Mouse (Mus musculus) midbrain, embryonic 15.5 days (tissue): ENCODE data around the gene B4galt4. TPM values are rescaled to one million over a fixed set of nuclear protein-coding genes. Genes with fewer than 3 reads are reported as not detected.

Experiments
- ATAC-seq: fragments of 200-750 bp; cut with Nextera tagmentation; replicated peaks from 2 replicates; pipeline ENCODE4 v1.8.0; 2017; ENCODE audit warnings: moderate TSS enrichment
- H3K27ac ChIP-seq: fragments of 300-500 bp; sonication (generic); 2 replicates; pipeline ENCODE4 v1.5.1; 2015; ENCODE audit warnings: mild to moderate bottlenecking, inconsistent platforms
- H3K27me3 ChIP-seq: fragments of 300-500 bp; sonication (generic); replicated peaks from 2 replicates; pipeline ENCODE4 v1.6.1; 2015; ENCODE audit warnings: inconsistent platforms
- H3K36me3 ChIP-seq: fragments of 300-500 bp; sonication (generic); replicated peaks from 2 replicates; pipeline ENCODE4 v1.6.1; 2015; ENCODE audit warnings: inconsistent platforms
- H3K4me1 ChIP-seq: fragments of 300-500 bp; sonication (generic); 2 replicates; pipeline ENCODE4 v1.6.1; 2015; ENCODE audit warnings: inconsistent platforms
- H3K4me2 ChIP-seq: fragments of 300-500 bp; sonication (generic); 2 replicates; pipeline ENCODE4 v1.6.1; 2015; ENCODE audit warnings: inconsistent platforms, mild to moderate bottlenecking, moderate library complexity
- H3K4me3 ChIP-seq: fragments of 300-500 bp; sonication (generic); 2 replicates; pipeline ENCODE4 v1.5.1; 2015; ENCODE audit warnings: mild to moderate bottlenecking, inconsistent platforms
- H3K9ac ChIP-seq: fragments of 300-500 bp; sonication (generic); 2 replicates; pipeline ENCODE4 v1.6.1; 2015; ENCODE audit warnings: mild to moderate bottlenecking, inconsistent platforms
- H3K9me3 ChIP-seq: fragments of 300-500 bp; sonication (generic); 2 replicates; pipeline ENCODE4 v1.6.1; 2016; ENCODE audit warnings: inconsistent platforms
- WGBS: fragments of 180-500 bp; shearing (Covaris S2); methylation state at CpG from one replicate; pipeline ENCODE4 v1.1.7; 2015; ENCODE audit warnings: mixed read lengths; 5-methylcytosine and 5-hydroxymethylcytosine counted together
- polyA plus RNA-seq: library from polyadenylated mRNA; unstranded; fragments of >200 nt; fragmentation: Nextera tagmentation; extraction: Ambion mirVana; gene quantifications from 2 replicates; pipeline ENCODE4 v1.2.1, GENCODE M21; 2015

Gene B4galt4
- 30.0 and 33.4 TPM in 2 replicates for polyA plus RNA-seq

DNA sequence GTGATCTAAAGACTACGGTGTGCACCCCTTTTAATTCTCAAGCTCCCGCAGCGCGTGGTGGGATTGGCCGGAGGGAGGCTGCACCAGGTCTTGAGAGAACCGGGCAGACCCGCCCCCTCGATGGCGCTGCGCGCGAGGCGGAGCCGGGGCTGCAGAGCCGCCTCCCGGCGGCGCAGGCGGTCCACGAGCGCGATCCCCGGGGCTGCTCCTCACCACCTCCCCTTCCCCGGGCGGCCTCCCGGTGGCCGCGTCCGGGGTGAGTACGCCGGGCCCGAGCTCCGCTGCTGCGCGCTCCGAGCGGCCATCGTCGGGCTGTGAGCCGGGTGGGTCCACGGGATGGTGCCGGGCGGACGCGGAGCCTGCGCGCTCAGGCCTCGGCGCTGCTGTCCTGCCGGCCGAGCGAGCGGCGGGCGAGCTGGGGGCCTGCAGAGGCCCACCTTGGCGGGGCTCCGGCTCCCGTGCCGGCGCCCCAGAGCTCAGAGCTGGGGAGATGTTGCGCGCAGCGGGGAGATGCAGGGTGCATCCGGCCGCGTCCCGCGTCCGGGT is at the start of gene B4galt4:
Gene B4galt4, plus strand, starts transcription at position 152 of the 546 bp plus-strand sequence.
- peak within 1 kb of the TSS; percentile 92 for H3K9ac ChIP-seq
- no peaks in the 10 kb centered on the region for H3K9me3 ChIP-seq
- peak within 1 kb of the TSS; percentile 80 for H3K4me2 ChIP-seq
- peak; percentile 97 for ATAC-seq
- H3K36me3 ChIP-seq: no peaks in the 10 kb centered on the region
- H3K27me3 ChIP-seq: no peaks in the 10 kb centered on the region
- H3K4me3 ChIP-seq: peak within 1 kb of the TSS; percentile 82
- peak within 1 kb of the TSS; percentile 86 for H3K27ac ChIP-seq
- H3K4me1 ChIP-seq: peaks cover 10% of the 10 kb centered on the region; the same call in 1 of the 2 replicates
- under 1% methylated on average over 57 of the region's 69 CpGs for WGBS

GRCm38 (mm10) chr16:38694906-38695540 is 47.0 kb upstream of the B4galt4 start:
- no peak overlapping the region for H3K27ac ChIP-seq
- no peak overlapping the region for H3K9ac ChIP-seq
- H3K4me2 ChIP-seq: no peak overlapping the region
- no peaks in the 10 kb centered on the region for H3K27me3 ChIP-seq
- ATAC-seq: no peak
- no peaks in the 10 kb centered on the region for H3K9me3 ChIP-seq
- 94% methylated on average over 6 of the region's 6 CpGs for WGBS
- no peak overlapping the region for H3K4me3 ChIP-seq
- no peaks in the 10 kb centered on the region for H3K4me1 ChIP-seq
- H3K36me3 ChIP-seq: no peaks in the 10 kb centered on the region

DNA sequence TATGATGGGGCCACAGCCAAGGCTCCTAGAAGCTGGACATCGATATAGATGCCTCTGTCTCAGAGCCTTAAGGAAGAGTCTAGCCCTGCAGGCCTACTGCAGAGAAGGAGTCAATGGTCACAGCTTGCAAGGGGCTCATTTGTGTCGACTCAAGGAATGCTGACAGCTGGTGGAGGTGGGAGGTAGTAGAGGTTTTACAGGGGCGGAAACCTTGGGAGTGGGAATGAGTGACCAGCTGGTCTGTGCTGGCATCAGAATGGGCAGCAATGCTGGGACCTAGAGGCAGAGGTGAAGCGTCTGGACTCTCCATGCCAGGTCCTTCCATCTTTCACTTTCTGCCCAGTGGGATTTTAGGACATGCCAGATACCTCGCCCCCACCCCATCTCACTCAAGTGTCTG is 46.5 kb upstream of the B4galt4 start:
- Histone ChIP-seq H3K9ac (no peak overlapping the region), H3K36me3 (no peaks in the 10 kb centered on the region), H3K4me3 (no peak overlapping the region), H3K4me2 (no peak overlapping the region), H3K4me1 (no peaks in the 10 kb centered on the region), H3K9me3 (no peaks in the 10 kb centered on the region), H3K27ac (no peak overlapping the region), H3K27me3 (no peaks in the 10 kb centered on the region)
- ATAC-seq: no peak
- WGBS: 73% methylated on average over 5 of the region's 5 CpGs

DNA sequence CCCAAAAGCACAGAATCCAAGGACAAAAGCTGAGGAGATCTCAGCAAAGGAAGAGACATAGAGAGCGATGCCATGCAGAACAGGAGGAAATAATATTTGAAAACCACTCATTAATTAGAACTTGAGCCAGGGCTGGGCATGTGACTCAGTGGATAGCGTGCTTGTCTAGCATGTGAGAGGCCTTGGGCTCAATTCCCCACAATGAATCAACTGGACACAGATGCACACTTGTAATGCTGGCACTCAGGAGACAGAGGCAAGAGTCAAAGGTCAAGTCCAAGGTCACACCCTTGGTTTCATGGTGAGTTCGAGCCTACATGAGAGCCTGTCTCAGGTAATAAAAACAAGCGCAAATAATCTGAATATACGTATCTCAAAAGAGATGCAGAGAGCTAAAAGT is 44.5 kb upstream of the B4galt4 start:
- H3K27me3 ChIP-seq: no peaks in the 10 kb centered on the region
- ATAC-seq: no peak
- H3K36me3 ChIP-seq: no peaks in the 10 kb centered on the region
- H3K9ac ChIP-seq: no peak overlapping the region
- no peak overlapping the region for H3K4me2 ChIP-seq
- no peak overlapping the region for H3K4me3 ChIP-seq
- H3K9me3 ChIP-seq: no peaks in the 10 kb centered on the region
- 88% methylated on average over 5 of the region's 5 CpGs for WGBS
- H3K27ac ChIP-seq: no peak overlapping the region
- peaks cover 6% of the 10 kb centered on the region; the same call in 1 of the 2 replicates for H3K4me1 ChIP-seq

DNA sequence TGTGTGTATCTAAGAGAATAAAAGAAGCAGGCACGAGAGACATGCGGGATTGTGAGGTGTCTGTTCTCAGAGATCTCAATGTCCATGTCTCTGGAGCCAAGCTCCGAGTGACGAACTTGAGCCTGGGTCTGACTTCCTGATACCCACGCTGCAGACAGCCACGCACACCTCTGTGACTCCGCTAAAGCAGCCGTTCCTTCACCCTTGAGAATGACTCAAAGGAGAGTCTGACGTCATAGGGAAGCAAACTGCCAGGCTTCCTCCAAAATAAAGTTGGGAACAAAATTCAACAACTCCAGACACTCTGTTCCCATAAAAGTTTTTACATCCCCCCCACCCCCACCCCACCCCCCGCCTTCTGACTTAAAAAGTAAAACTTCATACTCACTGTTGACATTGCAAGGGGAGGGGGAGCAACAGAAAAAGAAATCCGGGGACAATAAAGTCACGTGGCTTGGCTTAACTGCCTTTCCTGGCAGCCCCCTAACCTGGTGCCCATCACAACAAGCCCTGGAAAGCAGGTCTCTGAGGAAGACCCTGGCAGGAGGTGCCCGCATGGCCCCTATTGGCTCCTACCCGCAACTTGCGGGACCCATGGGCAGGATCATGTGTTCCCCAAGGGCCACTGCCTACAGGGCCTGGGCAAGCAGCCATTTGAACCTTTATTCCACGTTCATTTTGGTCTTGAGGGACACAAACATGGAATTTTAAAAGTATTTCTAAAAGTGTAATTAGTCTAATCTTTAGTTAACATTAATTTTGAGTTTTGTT is 41.5 kb upstream of the B4galt4 start:
- H3K27ac ChIP-seq: no peak overlapping the region
- no peak overlapping the region for H3K4me2 ChIP-seq
- H3K4me3 ChIP-seq: no peak overlapping the region
- no peaks in the 10 kb centered on the region for H3K9me3 ChIP-seq
- no peaks in the 10 kb centered on the region for H3K27me3 ChIP-seq
- peaks cover 6% of the 10 kb centered on the region; the same call in 1 of the 2 replicates for H3K4me1 ChIP-seq
- no peak for ATAC-seq
- whole genome bisulfite sequencing: 87% methylated on average over 16 of the region's 16 CpGs
- H3K36me3 ChIP-seq: no peaks in the 10 kb centered on the region
- H3K9ac ChIP-seq: no peak overlapping the region

DNA sequence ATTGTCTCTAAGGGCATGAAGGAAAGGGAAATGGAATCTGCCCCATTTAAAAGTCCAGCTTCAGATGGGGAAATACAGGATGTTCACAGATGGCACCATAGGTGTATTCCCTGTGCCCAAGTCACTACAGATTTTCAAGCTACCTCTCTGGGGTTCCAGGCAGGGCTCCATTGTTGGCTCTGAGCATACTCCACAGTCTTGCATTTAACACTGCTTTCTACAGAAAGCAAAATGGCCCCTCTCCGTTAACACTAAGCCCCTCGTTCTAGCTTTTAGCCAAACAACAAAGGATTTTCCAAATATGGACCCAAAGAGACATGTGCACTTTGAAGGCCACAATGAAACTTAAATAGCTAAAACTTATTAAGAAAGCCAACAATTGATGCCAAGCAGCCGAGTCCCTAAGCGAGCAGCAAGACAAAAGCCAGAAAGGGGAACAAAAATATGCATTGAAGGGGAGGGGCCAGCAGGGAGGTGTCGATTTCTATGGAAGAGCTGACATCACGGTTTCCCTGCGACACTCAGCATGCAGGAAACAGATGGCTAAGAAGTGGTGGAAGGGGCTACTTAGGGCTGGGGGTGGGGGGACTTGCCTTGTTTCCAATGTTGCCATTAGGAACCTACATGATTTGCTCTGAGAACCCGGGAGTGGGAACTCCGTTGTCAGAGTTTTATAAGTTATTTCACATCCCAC is 40.4 kb upstream of the B4galt4 start:
- no peaks in the 10 kb centered on the region for H3K9me3 ChIP-seq
- H3K27me3 ChIP-seq: no peaks in the 10 kb centered on the region
- ATAC-seq: 0 out of 2 replicates have a peak, but pooled peaks have one; percentile 60
- no peak overlapping the region for H3K9ac ChIP-seq
- no peaks in the 10 kb centered on the region for H3K36me3 ChIP-seq
- 18% methylated on average over 9 of the region's 9 CpGs for WGBS
- H3K27ac ChIP-seq: no peak overlapping the region
- peaks cover 6% of the 10 kb centered on the region; the same call in 1 of the 2 replicates for H3K4me1 ChIP-seq
- H3K4me3 ChIP-seq: no peak overlapping the region
- H3K4me2 ChIP-seq: peak overlapping the region; percentile 16; the same call in 1 of the 2 replicates

GRCm38 (mm10) chr16:38702316-38702715 is 39.7 kb upstream of the B4galt4 start:
- WGBS: 87% methylated on average over 3 of the region's 3 CpGs
- Histone ChIP-seq H3K4me3 (no peak overlapping the region), H3K9ac (no peak overlapping the region), H3K36me3 (no peaks in the 10 kb centered on the region), H3K27ac (no peak overlapping the region), H3K27me3 (no peaks in the 10 kb centered on the region), H3K4me1 (peaks cover 6% of the 10 kb centered on the region; the same call in 1 of the 2 replicates), H3K4me2 (no peak overlapping the region), H3K9me3 (no peaks in the 10 kb centered on the region)
- ATAC-seq: no peak

DNA sequence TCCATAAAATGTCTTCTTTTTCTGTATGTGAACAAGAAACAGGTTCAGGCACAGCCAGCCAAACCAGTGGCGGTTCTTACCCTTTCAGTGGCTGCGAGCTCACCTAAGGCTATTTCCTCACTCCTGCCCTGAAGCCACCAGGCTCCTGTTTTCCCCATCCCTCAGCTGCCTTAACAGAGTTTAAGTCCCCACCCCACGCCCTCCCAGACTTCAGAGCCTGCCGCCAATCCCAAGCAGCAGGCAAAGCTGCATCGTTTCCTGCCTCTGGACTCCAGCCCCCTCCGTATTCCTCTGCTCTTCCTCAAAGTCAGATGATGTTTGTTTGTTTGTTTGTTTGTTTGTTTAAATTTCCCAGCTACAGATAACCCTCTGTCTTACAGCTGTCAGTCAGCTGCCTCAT is 38.6 kb upstream of the B4galt4 start:
- Histone ChIP-seq H3K4me1 (peaks cover 6% of the 10 kb centered on the region; the same call in 1 of the 2 replicates), H3K27ac (no peak overlapping the region), H3K4me2 (no peak overlapping the region), H3K36me3 (no peaks in the 10 kb centered on the region), H3K4me3 (no peak overlapping the region), H3K9me3 (no peaks in the 10 kb centered on the region), H3K27me3 (no peaks in the 10 kb centered on the region), H3K9ac (no peak overlapping the region)
- WGBS: 51% methylated on average over 6 of the region's 6 CpGs
- no peak for ATAC-seq

DNA sequence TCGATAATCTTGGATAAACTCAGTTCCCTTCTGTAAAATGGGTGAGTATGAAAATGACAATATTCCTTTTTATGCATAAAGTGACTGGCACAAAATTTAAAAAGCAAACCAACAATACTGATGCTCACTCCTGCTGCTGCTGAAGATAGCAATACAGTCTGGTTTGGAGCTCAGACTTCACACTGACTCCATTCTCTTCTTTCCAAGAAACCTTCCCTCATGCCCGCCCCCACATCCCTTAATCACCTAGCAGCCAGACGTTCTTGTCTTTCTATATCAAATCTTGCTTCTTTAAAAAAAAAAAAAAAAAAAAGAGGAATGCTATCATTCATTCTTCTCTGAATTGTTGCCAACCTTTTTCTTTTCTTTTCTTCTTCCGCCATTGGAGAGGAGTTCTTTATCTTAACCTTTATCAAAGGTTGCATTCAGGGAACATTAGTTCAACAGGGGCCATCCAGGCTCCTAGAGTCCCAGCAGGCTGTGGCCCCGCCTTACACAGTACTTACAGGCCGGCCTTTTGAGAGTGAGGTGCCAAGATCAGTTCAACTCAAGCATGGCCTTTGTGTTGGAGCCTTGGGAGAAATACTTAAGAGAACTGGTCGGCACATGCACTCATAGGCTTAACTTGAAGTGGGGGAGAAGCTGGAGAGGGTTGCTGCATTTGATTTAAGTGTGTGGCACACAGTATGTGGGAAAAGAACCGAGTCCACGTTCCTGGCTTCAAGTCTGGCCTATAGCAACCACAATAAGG is 36.4 kb upstream of the B4galt4 start:
- H3K36me3 ChIP-seq: no peaks in the 10 kb centered on the region
- no peak overlapping the region for H3K27ac ChIP-seq
- H3K9ac ChIP-seq: no peak overlapping the region
- H3K4me1 ChIP-seq: peaks cover 6% of the 10 kb centered on the region; the same call in 1 of the 2 replicates
- H3K4me3 ChIP-seq: no peak overlapping the region
- H3K4me2 ChIP-seq: no peak overlapping the region
- H3K9me3 ChIP-seq: no peaks in the 10 kb centered on the region
- WGBS: 61% methylated on average over 9 of the region's 9 CpGs
- no peak for ATAC-seq
- H3K27me3 ChIP-seq: no peaks in the 10 kb centered on the region

- Histone ChIP-seq H3K4me1 (peaks cover under 1% of the 10 kb centered on the region; the same call in 1 of the 2 replicates), H3K27ac (no peak overlapping the region), H3K9me3 (no peaks in the 10 kb centered on the region), H3K9ac (no peak overlapping the region), H3K4me3 (no peak overlapping the region), H3K4me2 (no peak overlapping the region), H3K36me3 (no peaks in the 10 kb centered on the region), H3K27me3 (no peaks in the 10 kb centered on the region)
- 78% methylated on average over 7 of the region's 7 CpGs for WGBS
- no peak for ATAC-seq
Measured at GRCm38 (mm10) chr16:38706782-38707181, 35.3 kb upstream of the B4galt4 start.

DNA sequence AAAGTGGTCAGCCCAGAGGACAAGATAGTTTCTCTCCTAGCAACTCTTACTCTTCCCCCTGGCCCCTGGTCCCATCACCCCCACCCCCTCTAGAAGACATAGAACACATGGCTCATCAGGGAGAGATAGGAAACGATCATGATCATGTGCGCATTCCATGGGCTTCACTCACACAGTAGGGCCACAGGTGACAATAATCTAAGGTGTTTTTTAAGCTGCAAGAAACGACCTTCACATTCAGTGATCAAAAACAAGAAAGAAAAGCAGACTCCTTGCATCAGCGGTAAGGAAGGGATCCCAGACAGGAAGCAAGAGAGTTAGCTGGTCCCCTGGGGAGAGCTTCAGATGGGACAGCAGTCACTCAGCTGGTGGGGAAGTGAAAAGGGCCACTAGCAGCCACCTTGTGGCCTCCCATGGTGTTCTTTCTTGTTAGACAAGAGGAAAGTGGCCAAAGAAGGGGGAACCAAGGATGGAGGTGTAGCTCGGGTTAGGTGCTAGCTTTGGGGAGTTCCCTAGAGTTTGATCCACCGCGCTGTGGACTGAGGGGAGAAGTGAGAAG is 33.0 kb upstream of the B4galt4 start:
- no peak for ATAC-seq
- 65% methylated on average over 7 of the region's 7 CpGs for WGBS
- H3K4me3 ChIP-seq: no peak overlapping the region

More for the DNA sequence above, 33.0 kb upstream of the B4galt4 start:
- Histone ChIP-seq H3K4me2 (no peak overlapping the region), H3K27me3 (no peaks in the 10 kb centered on the region), H3K4me1 (peaks cover 15% of the 10 kb centered on the region; the same call in 1 of the 2 replicates), H3K36me3 (no peaks in the 10 kb centered on the region), H3K9ac (no peak overlapping the region), H3K9me3 (no peaks in the 10 kb centered on the region), H3K27ac (no peak overlapping the region)
